15 mouse cellular contexts compared by ENCODE assay signal in genomic region chr17:44254698-44255097, GRCm38 (mm10).
"Had no signal": no experiment of that assay in that cellular context is flagged by ENCODE, and none has a peak within 500 bp of the region (broad histone marks: within the 10 kb centered on the region; RNA-seq: fewer than 3 reads in every experiment).

No protein-coding gene starts in this region.

- H3K9ac ChIP-seq: limb, embryonic 15.5 days; liver, embryonic 13.5 days; liver, postnatal 0 days; lung, embryonic 15.5 days; midbrain, embryonic 15.5 days; neural tube, embryonic 13.5 days had no signal

- H3K4me3 ChIP-seq: limb, embryonic 15.5 days; liver, embryonic 13.5 days; lung, embryonic 15.5 days; megakaryocyte, embryonic 14.5 days; midbrain, embryonic 15.5 days; neural tube, embryonic 13.5 days had no signal

- H3K4me2 ChIP-seq: limb, embryonic 15.5 days; liver, embryonic 13.5 days; lung, embryonic 15.5 days; midbrain, embryonic 11.5 days; midbrain, embryonic 15.5 days; neural tube, embryonic 13.5 days had no signal

- H3K27me3 ChIP-seq: liver, embryonic 13.5 days; midbrain, embryonic 15.5 days had no signal

- H3K9me3 ChIP-seq: limb, embryonic 15.5 days; liver, embryonic 13.5 days; lung, embryonic 15.5 days; midbrain, embryonic 15.5 days; neural tube, embryonic 13.5 days had no signal

- H3K4me1 ChIP-seq: lung, embryonic 15.5 days had no signal

- DNase-seq: kidney, postnatal 36 days; layer of hippocampus, adult 9-11 months; layer of hippocampus, postnatal 36 days; liver, embryonic 13.5 days; liver, postnatal 0 days; lung, postnatal 14 days; right cerebral cortex, postnatal 14 days; thymus, postnatal 4 days had no signal

- ATAC-seq: liver, postnatal 0 days; midbrain, embryonic 15.5 days had no signal

- H3K27ac ChIP-seq: limb, embryonic 15.5 days; liver, embryonic 13.5 days; lung, embryonic 15.5 days; macrophage; midbrain, embryonic 15.5 days; neural tube, embryonic 13.5 days had no signal

- H3K36me3 ChIP-seq: limb, embryonic 15.5 days; lung, embryonic 15.5 days; midbrain, embryonic 15.5 days; neural tube, embryonic 13.5 days had no signal
